Mouse (Mus musculus) forebrain, embryonic 16.5 days (tissue): ENCODE data around the gene Lamc3. TPM values are rescaled to one million over a fixed set of nuclear protein-coding genes. Genes with fewer than 3 reads are reported as not detected.

Source experiments
- polyA plus RNA-seq: library from polyadenylated mRNA; unstranded; fragments of >200 nt; fragmentation: Nextera tagmentation; extraction: Ambion mirVana; gene quantifications from 2 replicates; pipeline ENCODE4 v1.2.1, GENCODE M21; 2015

Gene Lamc3
- polyA plus RNA-seq, 1 experiment from 2014 or later: 3.4 TPM

Other genes with a start within 250 kb of the Lamc3 start
- 0.98 and 2.5 TPM in 2 replicates for gene Prdm12, start 247.3 kb upstream of the Lamc3 start, polyA plus RNA-seq
- gene Exosc2, start 216.6 kb upstream of the Lamc3 start, polyA plus RNA-seq: 42.3 and 44.0 TPM in 2 replicates
- gene Abl1, start 198.9 kb upstream of the Lamc3 start, polyA plus RNA-seq: 23.5 and 23.8 TPM in 2 replicates
- gene Qrfp, start 76.7 kb upstream of the Lamc3 start, polyA plus RNA-seq: 0.06 TPM in 1 of 2 replicates, not detected in the other
- 2.7 and 4.2 TPM in 2 replicates for gene Fibcd1, start 41.3 kb upstream of the Lamc3 start, polyA plus RNA-seq
- gene Aif1l, start 62.8 kb downstream of the Lamc3 start, polyA plus RNA-seq: 42.9 and 45.9 TPM in 2 replicates
- 67.8 and 69.2 TPM in 2 replicates for gene Nup214, start 87.1 kb downstream of the Lamc3 start, polyA plus RNA-seq
- 0.20 and 0.48 TPM in 2 replicates for gene Fam78a, start 197.6 kb downstream of the Lamc3 start, polyA plus RNA-seq
- 19.6 and 20.6 TPM in 2 replicates for gene Plpp7, start 208.2 kb downstream of the Lamc3 start, polyA plus RNA-seq